Mouse (Mus musculus) liver, embryonic 12.5 days (tissue): ENCODE results near the gene Nfia. TPM values are rescaled to one million over a fixed set of nuclear protein-coding genes. Genes with fewer than 3 reads are reported as not detected.
A peak's percentile ranks its signal among the peaks of the same experiment; 100 is the strongest.

ENCODE experiments used
- ATAC-seq: fragments of 200-750 bp; cut with Nextera tagmentation; 2 replicates; pipeline ENCODE4 v1.8.0; 2017; ENCODE audit warnings: moderate number of reproducible peaks, mild to moderate bottlenecking, moderate library complexity
- H3K27ac ChIP-seq: fragments of 300-500 bp; sonication (generic); 2 replicates; pipeline ENCODE4 v1.5.1; 2016; ENCODE audit warnings: mild to moderate bottlenecking
- H3K27me3 ChIP-seq: fragments of 300-500 bp; sonication (generic); replicated peaks from 2 replicates; pipeline ENCODE4 v1.6.1; 2016; ENCODE audit warnings: mild to moderate bottlenecking, moderate library complexity
- H3K36me3 ChIP-seq: fragments of 300-500 bp; sonication (generic); 2 replicates; pipeline ENCODE4 v1.6.1; 2016; ENCODE audit warnings: mild to moderate bottlenecking, moderate library complexity
- H3K4me1 ChIP-seq: fragments of 300-500 bp; sonication (generic); 2 replicates; pipeline ENCODE4 v1.6.1; 2016
- H3K4me2 ChIP-seq: fragments of 300-500 bp; sonication (generic); 2 replicates; pipeline ENCODE4 v1.6.1; 2016; ENCODE audit warnings: mild to moderate bottlenecking, moderate library complexity
- H3K4me3 ChIP-seq: fragments of 300-500 bp; sonication (generic); 2 replicates; pipeline ENCODE4 v1.5.1; 2016; ENCODE audit warnings: mild to moderate bottlenecking, moderate library complexity
- H3K9ac ChIP-seq: fragments of 300-500 bp; sonication (generic); 2 replicates; pipeline ENCODE4 v1.6.1; 2016; ENCODE audit warnings: mild to moderate bottlenecking, moderate library complexity
- H3K9me3 ChIP-seq: fragments of 300-500 bp; sonication (generic); replicated peaks from 2 replicates; pipeline ENCODE4 v1.6.1; 2016; ENCODE audit warnings: mild to moderate bottlenecking, moderate library complexity
- WGBS: fragments of 180-500 bp; shearing (Covaris S2); methylation state at CpG from one replicate; pipeline ENCODE4 v1.1.7; 2016; ENCODE audit not compliant: insufficient replicate concordance; 5-methylcytosine and 5-hydroxymethylcytosine counted together
- polyA plus RNA-seq: library from polyadenylated mRNA; unstranded; fragments of >200 nt; fragmentation: Nextera tagmentation; extraction: Ambion mirVana; gene quantifications from 2 replicates; pipeline ENCODE4 v1.2.1, GENCODE M21; 2016

Gene Nfia
- polyA plus RNA-seq, 1 experiment from 2014 or later, result 3.8 TPM

- peaks cover 16% of the 10 kb centered on the region; the same call in 1 of the 2 replicates for H3K4me1 ChIP-seq
- peak overlapping the region; percentile 58 for H3K4me3 ChIP-seq
- peak overlapping the region; percentile 78 for H3K4me2 ChIP-seq
- peaks cover 58% of the 10 kb centered on the region for H3K27me3 ChIP-seq
- WGBS, result under 1% methylated on average over 40 of the region's 40 CpGs
- ATAC-seq, result peak; percentile 67
- no peaks in the 10 kb centered on the region for H3K9me3 ChIP-seq
- no peak overlapping the region for H3K27ac ChIP-seq
- H3K36me3 ChIP-seq, result no peaks in the 10 kb centered on the region
- H3K9ac ChIP-seq, result peak overlapping the region; percentile 49
Measured at GRCm38 (mm10) chr4:97751483-97752251, 20.9 kb upstream of the Nfia start.

GRCm38 (mm10) chr4:97752276-97753010 lies 20.1 kb upstream of the Nfia start:
- H3K9me3 ChIP-seq, result no peaks in the 10 kb centered on the region
- peaks cover 16% of the 10 kb centered on the region; the same call in 1 of the 2 replicates for H3K4me1 ChIP-seq
- peak overlapping the region; percentile 49; the same call in 1 of the 2 replicates for H3K9ac ChIP-seq
- H3K4me3 ChIP-seq, result peak overlapping the region; percentile 58
- peaks cover 66% of the 10 kb centered on the region for H3K27me3 ChIP-seq
- no peak for ATAC-seq
- WGBS, result 32% methylated on average over 5 of the region's 5 CpGs
- no peak overlapping the region for H3K27ac ChIP-seq
- H3K36me3 ChIP-seq, result no peaks in the 10 kb centered on the region
- H3K4me2 ChIP-seq, result peak overlapping the region; percentile 78

GRCm38 (mm10) chr4:97753521-97753920 lies 19.0 kb upstream of the Nfia start:
- Histone ChIP-seq H3K4me3 (no peak overlapping the region), H3K9me3 (no peaks in the 10 kb centered on the region), H3K36me3 (no peaks in the 10 kb centered on the region), H3K27me3 (peaks cover 76% of the 10 kb centered on the region), H3K27ac (no peak overlapping the region), H3K9ac (no peak overlapping the region), H3K4me2 (no peak overlapping the region), H3K4me1 (peaks cover 16% of the 10 kb centered on the region; the same call in 1 of the 2 replicates)
- no peak for ATAC-seq
- WGBS, result 6% methylated on average over 1 of the region's 1 CpGs

GRCm38 (mm10) chr4:97754241-97754640 lies 18.3 kb upstream of the Nfia start:
- Histone ChIP-seq H3K27me3 (peaks cover 78% of the 10 kb centered on the region), H3K36me3 (no peaks in the 10 kb centered on the region), H3K4me3 (no peak overlapping the region), H3K27ac (no peak overlapping the region), H3K9ac (no peak overlapping the region), H3K9me3 (no peaks in the 10 kb centered on the region), H3K4me2 (no peak overlapping the region), H3K4me1 (peaks cover 16% of the 10 kb centered on the region; the same call in 1 of the 2 replicates)
- no peak for ATAC-seq
- 10% methylated on average over 12 of the region's 12 CpGs for WGBS

GRCm38 (mm10) chr4:97757207-97757977 lies 15.1 kb upstream of the Nfia start:
- Histone ChIP-seq H3K36me3 (no peaks in the 10 kb centered on the region), H3K9me3 (no peaks in the 10 kb centered on the region), H3K27me3 (peaks cover 77% of the 10 kb centered on the region), H3K9ac (0 out of 2 replicates have a peak overlapping the region, but pooled peaks have one; percentile 12), H3K4me1 (peaks cover 6% of the 10 kb centered on the region; the same call in 1 of the 2 replicates), H3K27ac (no peak overlapping the region), H3K4me3 (peak overlapping the region; percentile 48), H3K4me2 (peak overlapping the region; percentile 62)
- WGBS, result 1% methylated on average over 38 of the region's 38 CpGs
- ATAC-seq, result no peak

- Histone ChIP-seq H3K4me3 (peak overlapping the region; percentile 48), H3K27me3 (peaks cover 70% of the 10 kb centered on the region), H3K9ac (0 out of 2 replicates have a peak overlapping the region, but pooled peaks have one; percentile 12), H3K27ac (no peak overlapping the region), H3K4me1 (0 out of 2 replicates have a peak, but pooled peaks cover 3% of the 10 kb centered on the region), H3K9me3 (no peaks in the 10 kb centered on the region), H3K36me3 (no peaks in the 10 kb centered on the region), H3K4me2 (peak overlapping the region; percentile 62)
- no peak for ATAC-seq
- WGBS, result under 1% methylated on average over 14 of the region's 14 CpGs
Measured at GRCm38 (mm10) chr4:97757978-97758461, 14.5 kb upstream of the Nfia start.

- ATAC-seq, result no peak
- Histone ChIP-seq H3K27ac (no peak overlapping the region), H3K4me1 (0 out of 2 replicates have a peak, but pooled peaks cover 3% of the 10 kb centered on the region), H3K4me3 (no peak overlapping the region), H3K36me3 (no peaks in the 10 kb centered on the region), H3K27me3 (peaks cover 64% of the 10 kb centered on the region), H3K4me2 (no peak overlapping the region), H3K9me3 (no peaks in the 10 kb centered on the region), H3K9ac (no peak overlapping the region)
- WGBS, result 26% methylated on average over 3 of the region's 3 CpGs
Measured at GRCm38 (mm10) chr4:97758661-97759060, 13.9 kb upstream of the Nfia start.

GRCm38 (mm10) chr4:97764616-97765015 lies 7.9 kb upstream of the Nfia start:
- Histone ChIP-seq H3K4me2 (no peak overlapping the region), H3K27ac (no peak overlapping the region), H3K9me3 (no peaks in the 10 kb centered on the region), H3K27me3 (peaks cover 8% of the 10 kb centered on the region), H3K36me3 (no peaks in the 10 kb centered on the region), H3K4me1 (no peaks in the 10 kb centered on the region), H3K9ac (no peak overlapping the region), H3K4me3 (no peak overlapping the region)
- ATAC-seq, result no peak
- 21% methylated on average over 4 of the region's 4 CpGs for WGBS

- WGBS, result 63% methylated on average over 4 of the region's 4 CpGs
- ATAC-seq, result no peak
- Histone ChIP-seq H3K36me3 (no peaks in the 10 kb centered on the region), H3K9me3 (no peaks in the 10 kb centered on the region), H3K4me2 (no peak overlapping the region), H3K27ac (no peak overlapping the region), H3K27me3 (peaks cover 7% of the 10 kb centered on the region; the same call in 1 of the 2 replicates), H3K4me1 (no peaks in the 10 kb centered on the region), H3K4me3 (no peak overlapping the region), H3K9ac (no peak overlapping the region)
Measured at GRCm38 (mm10) chr4:97765341-97766020, 7.1 kb upstream of the Nfia start.

GRCm38 (mm10) chr4:97766100-97766499 lies 6.4 kb upstream of the Nfia start:
- no peak for ATAC-seq
- Histone ChIP-seq H3K27me3 (peaks cover 3% of the 10 kb centered on the region; the same call in 1 of the 2 replicates), H3K9ac (no peak overlapping the region), H3K9me3 (no peaks in the 10 kb centered on the region), H3K36me3 (no peaks in the 10 kb centered on the region), H3K4me1 (no peaks in the 10 kb centered on the region), H3K4me2 (no peak overlapping the region), H3K27ac (no peak overlapping the region), H3K4me3 (no peak overlapping the region)
- 74% methylated on average over 3 of the region's 3 CpGs for WGBS

GRCm38 (mm10) chr4:97767025-97767424 lies 5.5 kb upstream of the Nfia start:
- Histone ChIP-seq H3K9me3 (no peaks in the 10 kb centered on the region), H3K4me2 (no peak overlapping the region), H3K36me3 (no peaks in the 10 kb centered on the region), H3K9ac (no peak overlapping the region), H3K4me3 (no peak overlapping the region), H3K4me1 (peaks cover 7% of the 10 kb centered on the region), H3K27me3 (peaks cover 3% of the 10 kb centered on the region; the same call in 1 of the 2 replicates), H3K27ac (no peak overlapping the region)
- no peak for ATAC-seq
- WGBS, result 55% methylated on average over 4 of the region's 4 CpGs
